Mouse (Mus musculus) neural tube, embryonic 11.5 days (tissue): ENCODE results near the gene Pbxip1. TPM values are rescaled to one million over a fixed set of nuclear protein-coding genes. Genes with fewer than 3 reads are reported as not detected.

ENCODE experiments used
- ATAC-seq: fragments of 200-750 bp; cut with Nextera tagmentation; 2 replicates; pipeline ENCODE4 v1.8.0; 2017; ENCODE audit warnings: moderate number of reproducible peaks, mild to moderate bottlenecking, moderate TSS enrichment, moderate library complexity; ENCODE audit not compliant: insufficient read depth, low FRiP score, low TSS enrichment
- DNase-seq: peaks from one replicate; pipeline ENCODE4 v3.0.0-alpha.2; 2015; ENCODE audit warnings: low spot score
- H3K27ac ChIP-seq: fragments of 300-500 bp; sonication (generic); 2 replicates; pipeline ENCODE4 v1.5.1; 2014; ENCODE audit warnings: low read depth, mild to moderate bottlenecking, low read length
- H3K27me3 ChIP-seq: fragments of 300-500 bp; sonication (generic); 2 replicates; pipeline ENCODE4 v1.6.1; 2014; ENCODE audit warnings: mild to moderate bottlenecking, low read length, mixed read lengths; ENCODE audit not compliant: control insufficient read depth, insufficient read depth
- H3K36me3 ChIP-seq: fragments of 300-500 bp; sonication (generic); 2 replicates; pipeline ENCODE4 v1.6.1; 2014; ENCODE audit warnings: mild to moderate bottlenecking, low read length, moderate library complexity, mixed read lengths; ENCODE audit not compliant: control insufficient read depth, insufficient read depth
- H3K4me1 ChIP-seq: fragments of 300-500 bp; sonication (generic); 2 replicates; pipeline ENCODE4 v1.6.1; 2014; ENCODE audit warnings: low read length, mixed read lengths; ENCODE audit not compliant: control insufficient read depth, insufficient read depth
- H3K4me2 ChIP-seq: fragments of 300-500 bp; sonication (generic); 2 replicates; pipeline ENCODE4 v1.6.1; 2014; ENCODE audit warnings: low read depth, mild to moderate bottlenecking, moderate library complexity
- H3K4me3 ChIP-seq: fragments of 300-500 bp; sonication (generic); 2 replicates; pipeline ENCODE4 v1.5.1; 2014; ENCODE audit warnings: low read depth, low read length
- H3K9ac ChIP-seq: fragments of 300-500 bp; sonication (generic); 2 replicates; pipeline ENCODE4 v1.6.1; 2014; ENCODE audit warnings: mild to moderate bottlenecking, low read length
- H3K9me3 ChIP-seq: fragments of 300-500 bp; sonication (generic); 2 replicates; pipeline ENCODE4 v1.6.1; 2016; ENCODE audit warnings: low read length; ENCODE audit not compliant: control insufficient read depth
- WGBS: fragments of 180-500 bp; shearing (Covaris S2); extraction: QIAGEN DNeasy Blood & Tissue Kit; methylation state at CpG from one replicate; pipeline ENCODE4 v1.1.7; 2014; 5-methylcytosine and 5-hydroxymethylcytosine counted together
- polyA plus RNA-seq: library from polyadenylated mRNA; unstranded; fragments of >200 nt; fragmentation: Nextera tagmentation; extraction: Ambion mirVana; gene quantifications from 2 replicates; pipeline ENCODE4 v1.2.1, GENCODE M21; 2014

The Pbxip1 gene
- polyA plus RNA-seq, 1 experiment from 2014 or later, result 9.1 TPM

GRCm38 (mm10) chr3:89402693-89403092, 33.8 kb upstream of the Pbxip1 start, which contains the start of gene Lenep:
TSS of gene Lenep (minus strand) at chr3:89402793.
- WGBS, result 89% methylated on average over 5 of the region's 5 CpGs
- Histone ChIP-seq H3K4me1 (no peaks in the 10 kb centered on the region), H3K9ac (no peak within 1 kb of the TSS), H3K27me3 (no peaks in the 10 kb centered on the region), H3K4me2 (no peak within 1 kb of the TSS), H3K4me3 (no peak within 1 kb of the TSS; the same call in 1 of the 2 replicates), H3K9me3 (no peaks in the 10 kb centered on the region), H3K36me3 (peaks cover 3% of the 10 kb centered on the region), H3K27ac (no peak within 1 kb of the TSS)
- ATAC-seq (no peak), DNase-seq (no peak)

- H3K4me2 ChIP-seq, result no peak overlapping the region
- H3K9ac ChIP-seq, result no peak overlapping the region
- no peak overlapping the region for H3K27ac ChIP-seq
- DNase-seq (no peak), ATAC-seq (no peak)
- 93% methylated on average over 6 of the region's 6 CpGs for WGBS
- no peaks in the 10 kb centered on the region for H3K27me3 ChIP-seq
- no peaks in the 10 kb centered on the region for H3K9me3 ChIP-seq
- H3K4me3 ChIP-seq, result no peak overlapping the region
- H3K36me3 ChIP-seq, result peaks cover 5% of the 10 kb centered on the region
- H3K4me1 ChIP-seq, result peaks cover 5% of the 10 kb centered on the region
Measured at GRCm38 (mm10) chr3:89406887-89407286, 29.6 kb upstream of the Pbxip1 start.

GRCm38 (mm10) chr3:89408448-89408847, 28.1 kb upstream of the Pbxip1 start:
- H3K36me3 ChIP-seq, result peaks cover 5% of the 10 kb centered on the region
- no peak overlapping the region for H3K4me3 ChIP-seq
- 63% methylated on average over 16 of the region's 16 CpGs for WGBS
- no peaks in the 10 kb centered on the region for H3K27me3 ChIP-seq
- no peak overlapping the region for H3K27ac ChIP-seq
- ATAC-seq (no peak), DNase-seq (no peak)
- no peak overlapping the region for H3K9ac ChIP-seq
- no peak overlapping the region for H3K4me2 ChIP-seq
- H3K4me1 ChIP-seq, result peaks cover 5% of the 10 kb centered on the region
- no peaks in the 10 kb centered on the region for H3K9me3 ChIP-seq

- no peak overlapping the region for H3K9ac ChIP-seq
- 95% methylated on average over 3 of the region's 3 CpGs for WGBS
- peaks cover 6% of the 10 kb centered on the region for H3K36me3 ChIP-seq
Measured at GRCm38 (mm10) chr3:89409701-89410100, 26.8 kb upstream of the Pbxip1 start.

GRCm38 (mm10) chr3:89410864-89411263, 25.6 kb upstream of the Pbxip1 start:
- ATAC-seq (no peak), DNase-seq (no peak)
- Histone ChIP-seq H3K9me3 (no peaks in the 10 kb centered on the region), H3K4me2 (peak overlapping the region; percentile 69), H3K27me3 (no peaks in the 10 kb centered on the region), H3K9ac (peak overlapping the region; percentile 61), H3K36me3 (peaks cover 9% of the 10 kb centered on the region), H3K4me1 (peaks cover 5% of the 10 kb centered on the region), H3K4me3 (peak overlapping the region; percentile 54), H3K27ac (no peak overlapping the region)
- 82% methylated on average over 10 of the region's 10 CpGs for WGBS

More at GRCm38 (mm10) chr3:89409701-89410100, 26.8 kb upstream of the Pbxip1 start:
- no peak for ATAC-seq
- no peak for DNase-seq
- Histone ChIP-seq H3K4me1 (peaks cover 5% of the 10 kb centered on the region), H3K4me3 (no peak overlapping the region), H3K4me2 (no peak overlapping the region), H3K9me3 (no peaks in the 10 kb centered on the region), H3K27ac (no peak overlapping the region), H3K27me3 (no peaks in the 10 kb centered on the region)

- peak within 1 kb of the TSS; percentile 54 for H3K4me3 ChIP-seq
- H3K4me1 ChIP-seq, result peaks cover 7% of the 10 kb centered on the region
- H3K4me2 ChIP-seq, result peak within 1 kb of the TSS; percentile 69
- peaks cover 11% of the 10 kb centered on the region for H3K36me3 ChIP-seq
- H3K9ac ChIP-seq, result peak within 1 kb of the TSS; percentile 61
- ATAC-seq (peak; percentile 98), DNase-seq (peak; percentile 97)
- H3K27me3 ChIP-seq, result no peaks in the 10 kb centered on the region
- H3K9me3 ChIP-seq, result no peaks in the 10 kb centered on the region
- no peak within 1 kb of the TSS for H3K27ac ChIP-seq
- 6% methylated on average over 28 of the region's 28 CpGs for WGBS
Measured at GRCm38 (mm10) chr3:89411490-89412393, 24.8 kb upstream of the Pbxip1 start, which contains the start of gene Flad1. TSS of gene Flad1 (minus strand) at chr3:89411870.

GRCm38 (mm10) chr3:89416158-89416557, 20.3 kb upstream of the Pbxip1 start:
- WGBS, result 93% methylated on average over 8 of the region's 8 CpGs
- DNase-seq, result no peak
- Histone ChIP-seq H3K9ac (no peak overlapping the region), H3K4me2 (no peak overlapping the region; the same call in 1 of the 2 replicates), H3K27ac (no peak overlapping the region), H3K9me3 (no peaks in the 10 kb centered on the region), H3K4me3 (peak overlapping the region; percentile 2; the same call in 1 of the 2 replicates), H3K36me3 (peaks cover 6% of the 10 kb centered on the region; the same call in 1 of the 2 replicates), H3K27me3 (no peaks in the 10 kb centered on the region), H3K4me1 (peaks cover 16% of the 10 kb centered on the region)
- no peak for ATAC-seq

GRCm38 (mm10) chr3:89417131-89417530, 19.4 kb upstream of the Pbxip1 start:
- Histone ChIP-seq H3K36me3 (peaks cover 6% of the 10 kb centered on the region; the same call in 1 of the 2 replicates), H3K4me2 (peak overlapping the region; percentile 77), H3K9me3 (no peaks in the 10 kb centered on the region), H3K4me3 (peak overlapping the region; percentile 53), H3K9ac (peak overlapping the region; percentile 49), H3K27me3 (no peaks in the 10 kb centered on the region), H3K27ac (0 out of 2 replicates have a peak overlapping the region, but pooled peaks have one; percentile 47), H3K4me1 (peaks cover 24% of the 10 kb centered on the region)
- ATAC-seq (no peak), DNase-seq (no peak)
- WGBS, result 34% methylated on average over 2 of the region's 2 CpGs
